Mouse (Mus musculus): ENCODE measurements around the gene Otub1. TPM values are rescaled to one million over a fixed set of nuclear protein-coding genes. Genes with fewer than 3 reads are reported as not detected.

Gene Otub1
- total and polyA plus RNA-seq, 2 experiments from 2014 or later: 127 to 132 TPM

- ATAC-seq (ENCODE audit: insufficient read depth, low read depth): peak; percentile 97
- Histone ChIP-seq H3K4me3 (ENCODE audit: low read depth, low read length) (peak within 1 kb of the TSS; percentile 91), H3K4me2 (ENCODE audit: low read depth, low read length) (peak within 1 kb of the TSS; percentile 81), H3K4me1 (ENCODE audit: control insufficient read depth, insufficient read depth) (peaks cover 20% of the 10 kb centered on the region), H3K36me3 (replicated peaks; ENCODE audit: control insufficient read depth, insufficient read depth, low read length) (peaks cover 33% of the 10 kb centered on the region), H3K9me3 (replicated peaks; ENCODE audit: control insufficient read depth, low read length) (no peaks in the 10 kb centered on the region), H3K27ac (ENCODE audit: low read depth) (peak within 1 kb of the TSS; percentile 96), H3K9ac (replicated peaks; ENCODE audit: low read depth, low read length) (peak within 1 kb of the TSS; percentile 97), H3K27me3 (ENCODE audit: control insufficient read depth, insufficient read depth, low read length) (no peaks in the 10 kb centered on the region)
- under 1% methylated on average over 50 of the region's 50 CpGs for WGBS
- peak; percentile 100 for DNase-seq (ENCODE audit: low spot score)
- no peak for TF ChIP-seq CTCF (IDR thresholded peaks at IDR 0.05; ENCODE audit: low read depth)
- TF ChIP-seq EP300 (IDR thresholded peaks at IDR 0.05; ENCODE audit: low read depth): peak; percentile 61; the same call in 1 of the 2 replicates
These were observed 11.2 kb upstream of the Otub1 start, which contains the start of gene Cox8a for GRCm38 (mm10) chr19:7217162-7217925. Gene Cox8a, minus strand, starts transcription at chr19:7217616.

- no peak for ATAC-seq (ENCODE audit: insufficient read depth, low read depth)
- Histone ChIP-seq H3K4me3 (ENCODE audit: low read depth, low read length) (no peak overlapping the region), H3K36me3 (replicated peaks; ENCODE audit: control insufficient read depth, insufficient read depth, low read length) (peaks cover 43% of the 10 kb centered on the region), H3K4me2 (ENCODE audit: low read depth, low read length) (no peak overlapping the region), H3K9me3 (replicated peaks; ENCODE audit: control insufficient read depth, low read length) (no peaks in the 10 kb centered on the region), H3K4me1 (ENCODE audit: control insufficient read depth, insufficient read depth) (peaks cover 20% of the 10 kb centered on the region), H3K9ac (replicated peaks; ENCODE audit: low read depth, low read length) (no peak overlapping the region; the same call in 1 of the 2 replicates), H3K27ac (ENCODE audit: low read depth) (no peak overlapping the region), H3K27me3 (ENCODE audit: control insufficient read depth, insufficient read depth, low read length) (no peaks in the 10 kb centered on the region)
- no peak for DNase-seq (ENCODE audit: low spot score)
- TF ChIP-seq EP300 (IDR thresholded peaks at IDR 0.05; ENCODE audit: low read depth): no peak
- no peak for TF ChIP-seq CTCF (IDR thresholded peaks at IDR 0.05; ENCODE audit: low read depth)
- 46% methylated on average over 5 of the region's 5 CpGs for WGBS
These were observed 8.4 kb upstream of the Otub1 start for GRCm38 (mm10) chr19:7214484-7214883.

DNA sequence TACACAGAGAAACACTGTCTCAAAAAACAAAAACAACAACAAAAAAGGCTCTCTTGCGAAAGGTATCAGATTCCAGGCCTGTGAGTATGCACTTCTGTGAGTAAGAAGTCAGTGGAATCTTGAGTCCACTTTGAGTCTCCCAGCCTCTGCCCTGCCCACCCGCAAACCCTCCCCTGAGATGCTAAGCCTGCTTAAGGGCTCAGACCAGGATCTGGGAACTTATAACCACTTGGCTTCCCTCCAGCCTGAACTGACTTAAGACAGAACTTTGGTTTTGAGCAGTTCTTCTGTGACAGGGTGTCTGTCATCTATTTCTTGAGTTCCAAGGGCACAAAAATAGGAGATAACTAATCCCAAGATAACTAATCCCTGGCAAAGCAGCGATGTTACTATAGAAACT, 6.9 kb upstream of the Otub1 start:
- peaks cover 43% of the 10 kb centered on the region for H3K36me3 ChIP-seq (replicated peaks; ENCODE audit: control insufficient read depth, insufficient read depth, low read length)
- TF ChIP-seq EP300 (IDR thresholded peaks at IDR 0.05; ENCODE audit: low read depth) (no peak), CTCF (IDR thresholded peaks at IDR 0.05; ENCODE audit: low read depth) (no peak)

DNA sequence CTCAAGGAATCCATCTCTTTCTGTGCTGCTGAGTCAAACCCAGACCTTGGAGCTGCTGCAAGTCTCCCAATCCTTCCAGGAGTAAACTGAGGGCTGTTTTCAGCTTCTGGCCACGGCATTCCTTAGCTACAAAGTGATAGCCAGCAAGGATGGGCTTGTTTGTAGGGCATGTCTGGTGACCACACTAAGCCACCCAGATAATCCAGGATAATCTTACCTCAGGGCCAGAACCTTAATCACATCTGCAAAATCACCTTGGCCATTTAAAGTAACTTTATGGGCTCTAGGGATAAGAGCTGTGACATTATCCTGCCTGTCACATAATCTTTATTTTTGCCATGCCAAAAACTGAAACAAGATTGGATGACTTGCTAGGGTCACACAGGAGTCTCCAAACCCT, 6.1 kb upstream of the Otub1 start:
- H3K36me3 ChIP-seq (replicated peaks; ENCODE audit: control insufficient read depth, insufficient read depth, low read length): peaks cover 43% of the 10 kb centered on the region
- ATAC-seq (ENCODE audit: insufficient read depth, low read depth): no peak
- no peak for TF ChIP-seq CTCF (IDR thresholded peaks at IDR 0.05; ENCODE audit: low read depth)
- no peak for TF ChIP-seq EP300 (IDR thresholded peaks at IDR 0.05; ENCODE audit: low read depth)

More for the DNA sequence above, 6.9 kb upstream of the Otub1 start:
- Histone ChIP-seq H3K4me1 (ENCODE audit: control insufficient read depth, insufficient read depth) (peaks cover 20% of the 10 kb centered on the region), H3K9me3 (replicated peaks; ENCODE audit: control insufficient read depth, low read length) (no peaks in the 10 kb centered on the region), H3K27me3 (ENCODE audit: control insufficient read depth, insufficient read depth, low read length) (no peaks in the 10 kb centered on the region), H3K27ac (ENCODE audit: low read depth) (no peak overlapping the region), H3K4me3 (ENCODE audit: low read depth, low read length) (no peak overlapping the region), H3K4me2 (ENCODE audit: low read depth, low read length) (no peak overlapping the region), H3K9ac (replicated peaks; ENCODE audit: low read depth, low read length) (no peak overlapping the region)
- WGBS: 84% methylated on average over 3 of the region's 3 CpGs
- no peak for ATAC-seq (ENCODE audit: insufficient read depth, low read depth)
- DNase-seq (ENCODE audit: low spot score): no peak

GRCm38 (mm10) chr19:7209907-7210646, 4.0 kb upstream of the Otub1 start:
- DNase-seq (ENCODE audit: low spot score) (no peak), ATAC-seq (ENCODE audit: insufficient read depth, low read depth) (no peak)
- no peak overlapping the region for H3K4me3 ChIP-seq (ENCODE audit: low read depth, low read length)
- peaks cover 22% of the 10 kb centered on the region for H3K4me1 ChIP-seq (ENCODE audit: control insufficient read depth, insufficient read depth)
- TF ChIP-seq CTCF (IDR thresholded peaks at IDR 0.05; ENCODE audit: low read depth) (no peak), EP300 (IDR thresholded peaks at IDR 0.05; ENCODE audit: low read depth) (no peak)
- H3K36me3 ChIP-seq (replicated peaks; ENCODE audit: control insufficient read depth, insufficient read depth, low read length): peaks cover 33% of the 10 kb centered on the region
- 85% methylated on average over 7 of the region's 7 CpGs for WGBS
- no peaks in the 10 kb centered on the region for H3K9me3 ChIP-seq (replicated peaks; ENCODE audit: control insufficient read depth, low read length)
- no peak overlapping the region for H3K27ac ChIP-seq (ENCODE audit: low read depth)
- H3K9ac ChIP-seq (replicated peaks; ENCODE audit: low read depth, low read length): no peak overlapping the region
- H3K27me3 ChIP-seq (ENCODE audit: control insufficient read depth, insufficient read depth, low read length): no peaks in the 10 kb centered on the region
- H3K4me2 ChIP-seq (ENCODE audit: low read depth, low read length): no peak overlapping the region

More for the DNA sequence above, 6.1 kb upstream of the Otub1 start:
- Histone ChIP-seq H3K9ac (replicated peaks; ENCODE audit: low read depth, low read length) (no peak overlapping the region), H3K4me2 (ENCODE audit: low read depth, low read length) (no peak overlapping the region), H3K9me3 (replicated peaks; ENCODE audit: control insufficient read depth, low read length) (no peaks in the 10 kb centered on the region), H3K27ac (ENCODE audit: low read depth) (no peak overlapping the region), H3K4me1 (ENCODE audit: control insufficient read depth, insufficient read depth) (peaks cover 20% of the 10 kb centered on the region), H3K4me3 (ENCODE audit: low read depth, low read length) (no peak overlapping the region), H3K27me3 (ENCODE audit: control insufficient read depth, insufficient read depth, low read length) (no peaks in the 10 kb centered on the region)
- 57% methylated on average over 1 of the region's 1 CpGs for WGBS
- DNase-seq (ENCODE audit: low spot score): no peak
